Mouse (Mus musculus): ENCODE data around the gene Acot2. TPM values are rescaled to one million over a fixed set of nuclear protein-coding genes. Genes with fewer than 3 reads are reported as not detected.
"Not testable (repeated sequence)": the region's sequence is repeated elsewhere in the genome, so short reads cannot be mapped to it uniquely, and the experiment has no call there.

Gene Acot2
- polyA plus RNA-seq, 1 experiment from 2014 or later: 13.3 TPM

GRCm38 (mm10) chr12:83998341-83999107 is 10.9 kb downstream of the Acot2 start:
- H3K4me1 ChIP-seq: 0 out of 2 replicates have a peak, but pooled peaks cover 8% of the 10 kb centered on the region
- no peaks in the 10 kb centered on the region for H3K36me3 ChIP-seq
- no peak for ATAC-seq (ENCODE audit: low FRiP score)
- 0 out of 2 replicates have a peak overlapping the region, but pooled peaks have one; percentile 23 for H3K27ac ChIP-seq (replicated peaks)
- WGBS: 65% methylated on average over 11 of the region's 11 CpGs
- no peak overlapping the region for H3K4me3 ChIP-seq (replicated peaks)
- H3K27me3 ChIP-seq (replicated peaks): no peaks in the 10 kb centered on the region
- H3K9ac ChIP-seq (replicated peaks): no peak overlapping the region
- H3K4me2 ChIP-seq: no peak overlapping the region
- H3K9me3 ChIP-seq (replicated peaks): no peaks in the 10 kb centered on the region

- not testable (repeated sequence) for H3K9ac ChIP-seq (replicated peaks); ATAC-seq (ENCODE audit: low FRiP score); H3K36me3 ChIP-seq; H3K27ac ChIP-seq (replicated peaks); H3K4me1 ChIP-seq; H3K4me3 ChIP-seq (replicated peaks); H3K9me3 ChIP-seq (replicated peaks); H3K4me2 ChIP-seq; H3K27me3 ChIP-seq (replicated peaks)
- WGBS: 67% methylated on average over 8 of the region's 8 CpGs
Observed at GRCm38 (mm10) chr12:83999237-83999636, 11.6 kb downstream of the Acot2 start.

GRCm38 (mm10) chr12:84000418-84000817 is 12.8 kb downstream of the Acot2 start:
- no peaks in the 10 kb centered on the region for H3K27me3 ChIP-seq (replicated peaks)
- H3K27ac ChIP-seq (replicated peaks): no peak overlapping the region
- no peak overlapping the region for H3K4me3 ChIP-seq (replicated peaks)
- 52% methylated on average over 3 of the region's 3 CpGs for WGBS
- no peaks in the 10 kb centered on the region for H3K36me3 ChIP-seq
- no peak overlapping the region for H3K9ac ChIP-seq (replicated peaks)
- H3K9me3 ChIP-seq (replicated peaks): no peaks in the 10 kb centered on the region
- ATAC-seq (ENCODE audit: low FRiP score): no peak
- 0 out of 2 replicates have a peak, but pooled peaks cover 8% of the 10 kb centered on the region for H3K4me1 ChIP-seq
- H3K4me2 ChIP-seq: no peak overlapping the region

- WGBS: 88% methylated on average over 1 of the region's 1 CpGs
- Histone ChIP-seq H3K9me3 (replicated peaks) (no peaks in the 10 kb centered on the region), H3K9ac (replicated peaks) (no peak overlapping the region), H3K27me3 (replicated peaks) (no peaks in the 10 kb centered on the region), H3K4me2 (no peak overlapping the region), H3K4me3 (replicated peaks) (no peak overlapping the region), H3K36me3 (no peaks in the 10 kb centered on the region), H3K27ac (replicated peaks) (no peak overlapping the region), H3K4me1 (0 out of 2 replicates have a peak, but pooled peaks cover under 1% of the 10 kb centered on the region)
- ATAC-seq (ENCODE audit: low FRiP score): no peak
Observed at GRCm38 (mm10) chr12:84003866-84004265, 16.2 kb downstream of the Acot2 start.

- ATAC-seq (ENCODE audit: low FRiP score): no peak
- H3K9me3 ChIP-seq (replicated peaks): no peaks in the 10 kb centered on the region
- H3K4me2 ChIP-seq: peak overlapping the region; percentile 60; the same call in 1 of the 2 replicates
- H3K36me3 ChIP-seq: no peaks in the 10 kb centered on the region
- 81% methylated on average over 11 of the region's 12 CpGs for WGBS
- H3K4me3 ChIP-seq (replicated peaks): no peak overlapping the region
- H3K4me1 ChIP-seq: peaks cover 19% of the 10 kb centered on the region
- peak overlapping the region; percentile 77 for H3K27ac ChIP-seq (replicated peaks)
- no peaks in the 10 kb centered on the region for H3K27me3 ChIP-seq (replicated peaks)
- H3K9ac ChIP-seq (replicated peaks): no peak overlapping the region
Observed at GRCm38 (mm10) chr12:84008251-84008650, 20.6 kb downstream of the Acot2 start.

GRCm38 (mm10) chr12:84008729-84009128 is 21.1 kb downstream of the Acot2 start:
- no peaks in the 10 kb centered on the region for H3K9me3 ChIP-seq (replicated peaks)
- H3K27me3 ChIP-seq (replicated peaks): no peaks in the 10 kb centered on the region
- H3K4me3 ChIP-seq (replicated peaks): peak overlapping the region; percentile 50
- 0 out of 2 replicates have a peak overlapping the region, but pooled peaks have one; percentile 44 for H3K9ac ChIP-seq (replicated peaks)
- 34% methylated on average over 8 of the region's 8 CpGs for WGBS
- no peaks in the 10 kb centered on the region for H3K36me3 ChIP-seq
- peaks cover 20% of the 10 kb centered on the region for H3K4me1 ChIP-seq
- peak; percentile 50; the same call in 1 of the 2 replicates for ATAC-seq (ENCODE audit: low FRiP score)
- H3K27ac ChIP-seq (replicated peaks): peak overlapping the region; percentile 77
- peak overlapping the region; percentile 60 for H3K4me2 ChIP-seq

- peak within 1 kb of the TSS; percentile 77 for H3K27ac ChIP-seq (replicated peaks)
- not testable (repeated sequence) for H3K27me3 ChIP-seq (replicated peaks); H3K9me3 ChIP-seq (replicated peaks); H3K36me3 ChIP-seq
- peak within 1 kb of the TSS; percentile 60 for H3K4me2 ChIP-seq
- WGBS: under 1% methylated on average over 55 of the region's 70 CpGs
- H3K4me3 ChIP-seq (replicated peaks): peak within 1 kb of the TSS; percentile 50
- H3K4me1 ChIP-seq: peaks cover 24% of the 10 kb centered on the region
- H3K9ac ChIP-seq (replicated peaks): peak within 1 kb of the TSS; percentile 44
- ATAC-seq (ENCODE audit: low FRiP score): peak; percentile 90
Observed at GRCm38 (mm10) chr12:84009171-84009965, 21.7 kb downstream of the Acot2 start, which contains the start of gene Acot1. Gene Acot1 (plus strand): TSS chr12:84009490.

GRCm38 (mm10) chr12:84010201-84010600 is 22.5 kb downstream of the Acot2 start:
- 73% methylated on average over 3 of the region's 3 CpGs for WGBS
- Histone ChIP-seq H3K36me3 (no peaks in the 10 kb centered on the region; the same call in 1 of the 2 replicates), H3K9me3 (replicated peaks) (no peaks in the 10 kb centered on the region), H3K4me2 (peak overlapping the region; percentile 60), H3K27me3 (replicated peaks) (no peaks in the 10 kb centered on the region), H3K27ac (replicated peaks) (peak overlapping the region; percentile 77), H3K4me1 (peaks cover 28% of the 10 kb centered on the region), H3K4me3 (replicated peaks) (peak overlapping the region; percentile 50), H3K9ac (replicated peaks) (peak overlapping the region; percentile 44; the same call in 1 of the 2 replicates)
- no peak for ATAC-seq (ENCODE audit: low FRiP score)

GRCm38 (mm10) chr12:84011251-84012040 is 23.8 kb downstream of the Acot2 start:
- WGBS: 19% methylated on average over 12 of the region's 12 CpGs
- H3K36me3 ChIP-seq: no peaks in the 10 kb centered on the region; the same call in 1 of the 2 replicates
- no peak overlapping the region for H3K9ac ChIP-seq (replicated peaks)
- H3K9me3 ChIP-seq (replicated peaks): no peaks in the 10 kb centered on the region
- ATAC-seq (ENCODE audit: low FRiP score): peak; percentile 76
- H3K4me3 ChIP-seq (replicated peaks): peak overlapping the region; percentile 50
- H3K27me3 ChIP-seq (replicated peaks): no peaks in the 10 kb centered on the region
- peaks cover 28% of the 10 kb centered on the region for H3K4me1 ChIP-seq
- H3K4me2 ChIP-seq: peak overlapping the region; percentile 60
- peak overlapping the region; percentile 77 for H3K27ac ChIP-seq (replicated peaks)

GRCm38 (mm10) chr12:84013130-84013529 is 25.5 kb downstream of the Acot2 start:
- H3K4me3 ChIP-seq (replicated peaks): no peak overlapping the region
- no peak for ATAC-seq (ENCODE audit: low FRiP score)
- H3K4me1 ChIP-seq: peaks cover 28% of the 10 kb centered on the region
- no peaks in the 10 kb centered on the region; the same call in 1 of the 2 replicates for H3K36me3 ChIP-seq
- no peak overlapping the region for H3K9ac ChIP-seq (replicated peaks)
- H3K4me2 ChIP-seq: peak overlapping the region; percentile 60
- no peaks in the 10 kb centered on the region for H3K27me3 ChIP-seq (replicated peaks)
- 53% methylated on average over 6 of the region's 6 CpGs for WGBS
- H3K9me3 ChIP-seq (replicated peaks): no peaks in the 10 kb centered on the region
- H3K27ac ChIP-seq (replicated peaks): no peak overlapping the region

GRCm38 (mm10) chr12:84013701-84014100 is 26.0 kb downstream of the Acot2 start:
- Histone ChIP-seq H3K4me1 (peaks cover 28% of the 10 kb centered on the region), H3K4me2 (peak overlapping the region; percentile 60), H3K9me3 (replicated peaks) (no peaks in the 10 kb centered on the region), H3K27me3 (replicated peaks) (no peaks in the 10 kb centered on the region), H3K27ac (replicated peaks) (no peak overlapping the region), H3K9ac (replicated peaks) (no peak overlapping the region), H3K36me3 (no peaks in the 10 kb centered on the region; the same call in 1 of the 2 replicates), H3K4me3 (replicated peaks) (no peak overlapping the region)
- WGBS: 92% methylated on average over 7 of the region's 7 CpGs
- no peak for ATAC-seq (ENCODE audit: low FRiP score)
